Mouse (Mus musculus) lung, embryonic 14.5 days (tissue): ENCODE results near the gene Tnrc6b. TPM values are rescaled to one million over a fixed set of nuclear protein-coding genes. Genes with fewer than 3 reads are reported as not detected.

Experiments used
- ATAC-seq: fragments of 200-750 bp; cut with Nextera tagmentation; 2 replicates; pipeline ENCODE4 v1.8.0; 2017; ENCODE audit warnings: mild to moderate bottlenecking, moderate TSS enrichment, moderate library complexity; ENCODE audit not compliant: insufficient read depth
- DNase-seq: peaks from one replicate; pipeline ENCODE4 v3.0.0-alpha.2; 2015
- H3K27ac ChIP-seq: fragments of 300-500 bp; sonication (generic); 2 replicates; pipeline ENCODE4 v1.5.1; 2014; ENCODE audit warnings: low read depth, mild to moderate bottlenecking, moderate library complexity
- H3K27me3 ChIP-seq: fragments of 300-500 bp; sonication (generic); 2 replicates; pipeline ENCODE4 v1.6.1; 2014; ENCODE audit warnings: low read length, control low read depth; ENCODE audit not compliant: insufficient read depth
- H3K36me3 ChIP-seq: fragments of 300-500 bp; sonication (generic); 2 replicates; pipeline ENCODE4 v1.6.1; 2014; ENCODE audit warnings: control low read depth; ENCODE audit not compliant: insufficient read depth
- H3K4me1 ChIP-seq: fragments of 300-500 bp; sonication (generic); 2 replicates; pipeline ENCODE4 v1.6.1; 2014; ENCODE audit warnings: antibody characterized with exemption, control low read depth; ENCODE audit not compliant: insufficient read depth
- H3K4me2 ChIP-seq: fragments of 300-500 bp; sonication (generic); 2 replicates; pipeline ENCODE4 v1.6.1; 2014; ENCODE audit warnings: mild to moderate bottlenecking
- H3K4me3 ChIP-seq: fragments of 300-500 bp; sonication (generic); 2 replicates; pipeline ENCODE4 v1.5.1; 2014; ENCODE audit warnings: low read depth, low read length
- H3K9ac ChIP-seq: fragments of 300-500 bp; sonication (generic); 2 replicates; pipeline ENCODE4 v1.6.1; 2014
- H3K9me3 ChIP-seq: fragments of 300-500 bp; sonication (generic); 2 replicates; pipeline ENCODE4 v1.6.1; 2016; ENCODE audit warnings: low read depth, low read length, control low read depth
- CTCF ChIP-seq: IDR thresholded peaks from 2 replicates; pipeline ENCODE4 v1.5.1; 2016; ENCODE audit warnings: antibody characterized with exemption, low read depth
- WGBS: fragments of 180-500 bp; shearing (Covaris S2); extraction: QIAGEN DNeasy Blood & Tissue Kit; methylation state at CpG from one replicate; pipeline ENCODE4 v1.1.7; 2014; 5-methylcytosine and 5-hydroxymethylcytosine counted together
- polyA plus RNA-seq: library from polyadenylated mRNA; unstranded; fragments of >200 nt; fragmentation: Nextera tagmentation; extraction: Ambion mirVana; gene quantifications from 2 replicates; pipeline ENCODE4 v1.2.1, GENCODE M21; 2014

Gene Tnrc6b
- polyA plus RNA-seq, 1 experiment from 2014 or later, result 17.5 TPM

- Histone ChIP-seq H3K4me2 (no peak overlapping the region), H3K4me3 (no peak overlapping the region), H3K27me3 (no peaks in the 10 kb centered on the region), H3K36me3 (no peaks in the 10 kb centered on the region), H3K27ac (no peak overlapping the region), H3K9ac (no peak overlapping the region), H3K4me1 (0 out of 2 replicates have a peak, but pooled peaks cover 3% of the 10 kb centered on the region), H3K9me3 (no peaks in the 10 kb centered on the region)
- DNase-seq (no peak), ATAC-seq (no peak)
- no peak for TF ChIP-seq CTCF
- 89% methylated on average over 4 of the region's 4 CpGs for WGBS
Observed at GRCm38 (mm10) chr15:80812840-80813239, 101.7 kb downstream of the Tnrc6b start.

GRCm38 (mm10) chr15:80814792-80815191 lies 103.7 kb downstream of the Tnrc6b start:
- 67% methylated on average over 7 of the region's 7 CpGs for WGBS
- H3K4me1 ChIP-seq, result 0 out of 2 replicates have a peak, but pooled peaks cover 3% of the 10 kb centered on the region
- no peak overlapping the region for H3K4me2 ChIP-seq
- no peak overlapping the region for H3K9ac ChIP-seq
- no peaks in the 10 kb centered on the region for H3K9me3 ChIP-seq
- ATAC-seq (no peak), DNase-seq (no peak)
- no peak overlapping the region for H3K27ac ChIP-seq
- H3K27me3 ChIP-seq, result no peaks in the 10 kb centered on the region
- H3K36me3 ChIP-seq, result no peaks in the 10 kb centered on the region
- TF ChIP-seq CTCF, result no peak
- H3K4me3 ChIP-seq, result no peak overlapping the region

GRCm38 (mm10) chr15:80822276-80822675 lies 111.2 kb downstream of the Tnrc6b start:
- no peak for ATAC-seq
- no peak overlapping the region for H3K9ac ChIP-seq
- DNase-seq, result no peak
- no peaks in the 10 kb centered on the region for H3K4me1 ChIP-seq
- H3K36me3 ChIP-seq, result no peaks in the 10 kb centered on the region
- WGBS, result 17% methylated on average over 1 of the region's 1 CpGs
- no peaks in the 10 kb centered on the region for H3K9me3 ChIP-seq
- no peak overlapping the region for H3K4me2 ChIP-seq
- TF ChIP-seq CTCF, result no peak
- no peak overlapping the region for H3K27ac ChIP-seq
- H3K4me3 ChIP-seq, result no peak overlapping the region
- no peaks in the 10 kb centered on the region for H3K27me3 ChIP-seq

GRCm38 (mm10) chr15:80831170-80831569 lies 120.1 kb downstream of the Tnrc6b start:
- Histone ChIP-seq H3K27me3 (no peaks in the 10 kb centered on the region), H3K4me1 (no peaks in the 10 kb centered on the region), H3K4me2 (no peak overlapping the region), H3K4me3 (no peak overlapping the region), H3K36me3 (no peaks in the 10 kb centered on the region), H3K27ac (no peak overlapping the region), H3K9ac (no peak overlapping the region), H3K9me3 (no peaks in the 10 kb centered on the region)
- DNase-seq (no peak), ATAC-seq (no peak)
- TF ChIP-seq CTCF, result no peak
- WGBS, result 55% methylated on average over 3 of the region's 3 CpGs

GRCm38 (mm10) chr15:80832808-80833207 lies 121.7 kb downstream of the Tnrc6b start:
- Histone ChIP-seq H3K4me3 (no peak overlapping the region), H3K36me3 (no peaks in the 10 kb centered on the region), H3K27ac (no peak overlapping the region), H3K4me1 (no peaks in the 10 kb centered on the region), H3K27me3 (no peaks in the 10 kb centered on the region), H3K9me3 (no peaks in the 10 kb centered on the region), H3K4me2 (no peak overlapping the region), H3K9ac (no peak overlapping the region)
- 40% methylated on average over 3 of the region's 3 CpGs for WGBS
- TF ChIP-seq CTCF, result no peak
- ATAC-seq (no peak), DNase-seq (no peak)

GRCm38 (mm10) chr15:80836246-80836645 lies 125.1 kb downstream of the Tnrc6b start:
- no peak overlapping the region for H3K9ac ChIP-seq
- H3K36me3 ChIP-seq, result no peaks in the 10 kb centered on the region
- H3K9me3 ChIP-seq, result no peaks in the 10 kb centered on the region
- TF ChIP-seq CTCF, result no peak
- H3K4me1 ChIP-seq, result no peaks in the 10 kb centered on the region
- H3K27ac ChIP-seq, result no peak overlapping the region
- H3K27me3 ChIP-seq, result no peaks in the 10 kb centered on the region
- ATAC-seq (no peak), DNase-seq (no peak)
- no peak overlapping the region for H3K4me3 ChIP-seq
- H3K4me2 ChIP-seq, result no peak overlapping the region
- 58% methylated on average over 3 of the region's 3 CpGs for WGBS

- no peak for TF ChIP-seq CTCF
- no peaks in the 10 kb centered on the region for H3K4me1 ChIP-seq
- H3K36me3 ChIP-seq, result no peaks in the 10 kb centered on the region
- no peak overlapping the region for H3K4me3 ChIP-seq
- no peaks in the 10 kb centered on the region for H3K27me3 ChIP-seq
- H3K9ac ChIP-seq, result no peak overlapping the region
- WGBS, result 57% methylated on average over 4 of the region's 4 CpGs
- no peak overlapping the region for H3K27ac ChIP-seq
- no peak overlapping the region for H3K4me2 ChIP-seq
- DNase-seq (no peak), ATAC-seq (no peak)
- H3K9me3 ChIP-seq, result no peaks in the 10 kb centered on the region
Observed at GRCm38 (mm10) chr15:80838836-80839235, 127.7 kb downstream of the Tnrc6b start.
